Mouse (Mus musculus) embryonic facial prominence, embryonic 12.5 days (tissue): ENCODE data around the gene Adam23. TPM values are rescaled to one million over a fixed set of nuclear protein-coding genes. Genes with fewer than 3 reads are reported as not detected.

ENCODE experiments used
- ATAC-seq: fragments of 200-750 bp; cut with Nextera tagmentation; 2 replicates; pipeline ENCODE4 v1.8.0; 2017; ENCODE audit not compliant: insufficient number of reproducible peaks, insufficient read depth, low FRiP score, low TSS enrichment
- H3K27ac ChIP-seq: fragments of 300-500 bp; sonication (generic); 2 replicates; pipeline ENCODE4 v1.5.1; 2016; ENCODE audit warnings: mild to moderate bottlenecking
- H3K27me3 ChIP-seq: fragments of 300-500 bp; sonication (generic); 2 replicates; pipeline ENCODE4 v1.6.1; 2016; ENCODE audit warnings: mild to moderate bottlenecking, moderate library complexity
- H3K36me3 ChIP-seq: fragments of 300-500 bp; sonication (generic); 2 replicates; pipeline ENCODE4 v1.6.1; 2016; ENCODE audit warnings: mild to moderate bottlenecking
- H3K4me1 ChIP-seq: fragments of 300-500 bp; sonication (generic); 2 replicates; pipeline ENCODE4 v1.6.1; 2016
- H3K4me2 ChIP-seq: fragments of 300-500 bp; sonication (generic); replicated peaks from 2 replicates; pipeline ENCODE4 v1.6.1; 2016; ENCODE audit warnings: mild to moderate bottlenecking, moderate library complexity
- H3K4me3 ChIP-seq: fragments of 300-500 bp; sonication (generic); 2 replicates; pipeline ENCODE4 v1.5.1; 2016; ENCODE audit warnings: mild to moderate bottlenecking
- H3K9ac ChIP-seq: fragments of 300-500 bp; sonication (generic); 2 replicates; pipeline ENCODE4 v1.6.1; 2016; ENCODE audit warnings: mild to moderate bottlenecking, moderate library complexity
- H3K9me3 ChIP-seq: fragments of 300-500 bp; sonication (generic); 2 replicates; pipeline ENCODE4 v1.6.1; 2016; ENCODE audit warnings: mild to moderate bottlenecking, moderate library complexity
- WGBS: fragments of 180-500 bp; shearing (Covaris S2); methylation state at CpG from one replicate; pipeline ENCODE4 v1.1.7; 2016; 5-methylcytosine and 5-hydroxymethylcytosine counted together
- polyA plus RNA-seq: library from polyadenylated mRNA; unstranded; fragments of >200 nt; fragmentation: Nextera tagmentation; extraction: Ambion mirVana; gene quantifications from 2 replicates; pipeline ENCODE4 v1.2.1, GENCODE M21; 2016

Adam23 gene
- polyA plus RNA-seq, 1 experiment from 2014 or later: 10.7 TPM

GRCm38 (mm10) chr1:63539884-63540613 lies 94.4 kb downstream of the Adam23 start:
- Histone ChIP-seq H3K4me1 (no peaks in the 10 kb centered on the region), H3K27me3 (no peaks in the 10 kb centered on the region), H3K9me3 (no peaks in the 10 kb centered on the region), H3K4me2 (no peak overlapping the region), H3K9ac (no peak overlapping the region), H3K4me3 (no peak overlapping the region), H3K36me3 (no peaks in the 10 kb centered on the region), H3K27ac (no peak overlapping the region)
- no peak for ATAC-seq
- 54% methylated on average over 14 of the region's 14 CpGs for WGBS

- H3K9me3 ChIP-seq: no peaks in the 10 kb centered on the region
- no peak overlapping the region for H3K9ac ChIP-seq
- H3K4me3 ChIP-seq: no peak overlapping the region
- WGBS: 76% methylated on average over 2 of the region's 2 CpGs
- H3K27me3 ChIP-seq: no peaks in the 10 kb centered on the region
- ATAC-seq: no peak
- H3K4me1 ChIP-seq: no peaks in the 10 kb centered on the region
- no peak overlapping the region for H3K4me2 ChIP-seq
- H3K36me3 ChIP-seq: no peaks in the 10 kb centered on the region
- H3K27ac ChIP-seq: no peak overlapping the region
Observed at GRCm38 (mm10) chr1:63544122-63544521, 98.4 kb downstream of the Adam23 start.

- no peak for ATAC-seq
- 14% methylated on average over 5 of the region's 5 CpGs for whole genome bisulfite sequencing
- Histone ChIP-seq H3K36me3 (no peaks in the 10 kb centered on the region), H3K9me3 (no peaks in the 10 kb centered on the region), H3K4me3 (no peak overlapping the region), H3K4me2 (no peak overlapping the region), H3K9ac (no peak overlapping the region), H3K4me1 (peaks cover 7% of the 10 kb centered on the region; the same call in 1 of the 2 replicates), H3K27me3 (no peaks in the 10 kb centered on the region), H3K27ac (0 out of 2 replicates have a peak overlapping the region, but pooled peaks have one; percentile 41)
Observed at GRCm38 (mm10) chr1:63553039-63553438, 107.3 kb downstream of the Adam23 start.

- ATAC-seq: no peak
- 75% methylated on average over 4 of the region's 4 CpGs for WGBS
- no peak overlapping the region for H3K9ac ChIP-seq
- H3K27me3 ChIP-seq: no peaks in the 10 kb centered on the region
- no peaks in the 10 kb centered on the region for H3K4me1 ChIP-seq
- H3K4me3 ChIP-seq: no peak overlapping the region
- H3K27ac ChIP-seq: no peak overlapping the region
- no peak overlapping the region for H3K4me2 ChIP-seq
- H3K9me3 ChIP-seq: no peaks in the 10 kb centered on the region
- no peaks in the 10 kb centered on the region for H3K36me3 ChIP-seq
Observed at GRCm38 (mm10) chr1:63561772-63562520, 116.3 kb downstream of the Adam23 start.

- no peaks in the 10 kb centered on the region for H3K27me3 ChIP-seq
- H3K9me3 ChIP-seq: no peaks in the 10 kb centered on the region
- no peak overlapping the region for H3K4me3 ChIP-seq
- no peaks in the 10 kb centered on the region for H3K4me1 ChIP-seq
- WGBS: 56% methylated on average over 4 of the region's 4 CpGs
- no peaks in the 10 kb centered on the region for H3K36me3 ChIP-seq
- no peak overlapping the region for H3K27ac ChIP-seq
- no peak overlapping the region for H3K9ac ChIP-seq
- no peak overlapping the region for H3K4me2 ChIP-seq
- no peak for ATAC-seq
Observed at GRCm38 (mm10) chr1:63563928-63564327, 118.2 kb downstream of the Adam23 start.

- Histone ChIP-seq H3K9ac (no peak overlapping the region), H3K4me1 (no peaks in the 10 kb centered on the region), H3K27ac (no peak overlapping the region), H3K9me3 (no peaks in the 10 kb centered on the region), H3K4me2 (no peak overlapping the region), H3K36me3 (no peaks in the 10 kb centered on the region), H3K4me3 (no peak overlapping the region), H3K27me3 (no peaks in the 10 kb centered on the region)
- no peak for ATAC-seq
- 39% methylated on average over 7 of the region's 7 CpGs for WGBS
Observed at GRCm38 (mm10) chr1:63566501-63566900, 120.8 kb downstream of the Adam23 start.

GRCm38 (mm10) chr1:63567031-63567430 lies 121.3 kb downstream of the Adam23 start:
- no peak overlapping the region for H3K27ac ChIP-seq
- no peak for ATAC-seq
- H3K4me3 ChIP-seq: no peak overlapping the region
- no peaks in the 10 kb centered on the region for H3K36me3 ChIP-seq
- no peak overlapping the region for H3K4me2 ChIP-seq
- H3K27me3 ChIP-seq: no peaks in the 10 kb centered on the region
- H3K9me3 ChIP-seq: no peaks in the 10 kb centered on the region
- no peak overlapping the region for H3K9ac ChIP-seq
- H3K4me1 ChIP-seq: no peaks in the 10 kb centered on the region
- 47% methylated on average over 4 of the region's 4 CpGs for WGBS

GRCm38 (mm10) chr1:63572229-63572628 lies 126.5 kb downstream of the Adam23 start:
- 86% methylated on average over 7 of the region's 7 CpGs for WGBS

GRCm38 (mm10) chr1:63573432-63573831 lies 127.7 kb downstream of the Adam23 start:
- Histone ChIP-seq H3K9ac (no peak overlapping the region), H3K9me3 (no peaks in the 10 kb centered on the region), H3K4me2 (no peak overlapping the region), H3K4me1 (peaks cover 16% of the 10 kb centered on the region; the same call in 1 of the 2 replicates), H3K4me3 (no peak overlapping the region), H3K27me3 (no peaks in the 10 kb centered on the region), H3K27ac (no peak overlapping the region), H3K36me3 (no peaks in the 10 kb centered on the region)
- 39% methylated on average over 6 of the region's 6 CpGs for WGBS
- no peak for ATAC-seq

More at GRCm38 (mm10) chr1:63572229-63572628, 126.5 kb downstream of the Adam23 start:
- H3K4me2 ChIP-seq: no peak overlapping the region
- no peak overlapping the region for H3K27ac ChIP-seq
- no peak overlapping the region for H3K9ac ChIP-seq
- H3K27me3 ChIP-seq: no peaks in the 10 kb centered on the region
- H3K36me3 ChIP-seq: no peaks in the 10 kb centered on the region
- no peak overlapping the region for H3K4me3 ChIP-seq
- ATAC-seq: no peak
- no peaks in the 10 kb centered on the region for H3K9me3 ChIP-seq
- peaks cover 16% of the 10 kb centered on the region; the same call in 1 of the 2 replicates for H3K4me1 ChIP-seq

- Histone ChIP-seq H3K4me2 (no peak overlapping the region), H3K36me3 (no peaks in the 10 kb centered on the region), H3K27ac (no peak overlapping the region), H3K9ac (no peak overlapping the region), H3K9me3 (no peaks in the 10 kb centered on the region), H3K27me3 (no peaks in the 10 kb centered on the region), H3K4me3 (no peak overlapping the region), H3K4me1 (peaks cover 16% of the 10 kb centered on the region; the same call in 1 of the 2 replicates)
- WGBS: 58% methylated on average over 12 of the region's 12 CpGs
- ATAC-seq: no peak
Observed at GRCm38 (mm10) chr1:63573864-63574611, 128.3 kb downstream of the Adam23 start.

GRCm38 (mm10) chr1:63576803-63577202 lies 131.1 kb downstream of the Adam23 start:
- Histone ChIP-seq H3K4me1 (peaks cover 16% of the 10 kb centered on the region; the same call in 1 of the 2 replicates), H3K27ac (no peak overlapping the region), H3K36me3 (no peaks in the 10 kb centered on the region), H3K27me3 (no peaks in the 10 kb centered on the region), H3K4me3 (no peak overlapping the region), H3K9me3 (no peaks in the 10 kb centered on the region), H3K4me2 (no peak overlapping the region), H3K9ac (no peak overlapping the region)
- no peak for ATAC-seq
- WGBS: 32% methylated on average over 5 of the region's 5 CpGs
